ENCODE assay signal across 11 mouse cellular contexts in genomic region chr8:94702156-94702555, GRCm38 (mm10). TPM values are rescaled to one million over a fixed set of nuclear protein-coding genes. Genes with fewer than 3 reads are reported as not detected.
DNase-seq lines count a peak whose midpoint lies in the region; ATAC-seq and TF ChIP-seq lines count a peak whose summit lies in the region.
"Had no signal": no experiment of that assay in that cellular context is flagged by ENCODE, and none has a peak within 500 bp of the region (broad histone marks: within the 10 kb centered on the region; RNA-seq: fewer than 3 reads in every experiment).

No protein-coding gene starts in this region.

- TF ChIP-seq EP300 in stomach, postnatal 0 days (optimal IDR thresholded peaks at IDR 0.05), result no peak
- no peak for TF ChIP-seq EP300 in liver, embryonic 14.5 days (IDR thresholded peaks at IDR 0.05; ENCODE audit: low read depth)

- no peak overlapping the region for H3K9ac ChIP-seq in heart, embryonic 11.5 days (ENCODE audit: low read depth, low read length)
- no peak overlapping the region for H3K9ac ChIP-seq in stomach, embryonic 14.5 days (replicated peaks; ENCODE audit: low read depth, low read length)
- H3K9ac ChIP-seq in stomach, postnatal 0 days (ENCODE audit: low read length), result no peak overlapping the region
- H3K9ac ChIP-seq in liver, embryonic 14.5 days (replicated peaks), result no peak overlapping the region
- no peak overlapping the region for H3K9ac ChIP-seq in stomach, embryonic 16.5 days (ENCODE audit: low read length)

- peaks cover 9% of the 10 kb centered on the region for H3K27me3 ChIP-seq in heart, embryonic 11.5 days (ENCODE audit: control insufficient read depth, insufficient read depth, low read length)
- no peaks in the 10 kb centered on the region for H3K27me3 ChIP-seq in stomach, embryonic 14.5 days (ENCODE audit: control insufficient read depth, insufficient read depth, low read length)
- H3K27me3 ChIP-seq in stomach, postnatal 0 days (ENCODE audit: control insufficient read depth, insufficient read depth, low read length), result peaks cover under 1% of the 10 kb centered on the region; the same call in 1 of the 2 replicates
- H3K27me3 ChIP-seq in liver, embryonic 14.5 days (ENCODE audit: control insufficient read depth, insufficient read depth, low read length), result peaks cover 5% of the 10 kb centered on the region
- peaks cover 5% of the 10 kb centered on the region; the same call in 1 of the 2 replicates for H3K27me3 ChIP-seq in stomach, embryonic 16.5 days (ENCODE audit: control insufficient read depth, insufficient read depth, low read length)

- WGBS in heart, embryonic 11.5 days (ENCODE audit: insufficient replicate concordance), result 61% methylated on average over 3 of the region's 3 CpGs
- WGBS in stomach, embryonic 14.5 days, result 76% methylated on average over 3 of the region's 3 CpGs
- 69% methylated on average over 3 of the region's 3 CpGs for WGBS in stomach, postnatal 0 days
- 57% methylated on average over 3 of the region's 3 CpGs for WGBS in liver, embryonic 14.5 days (ENCODE audit: insufficient replicate concordance)
- WGBS in stomach, embryonic 16.5 days, result 71% methylated on average over 3 of the region's 3 CpGs

- H3K4me1 ChIP-seq in heart, embryonic 11.5 days (ENCODE audit: control insufficient read depth, insufficient read depth, low read length), result peaks cover 5% of the 10 kb centered on the region
- 0 out of 2 replicates have a peak, but pooled peaks cover 3% of the 10 kb centered on the region for H3K4me1 ChIP-seq in stomach, embryonic 14.5 days (ENCODE audit: control insufficient read depth, insufficient read depth, low read length)
- no peaks in the 10 kb centered on the region for H3K4me1 ChIP-seq in stomach, postnatal 0 days (replicated peaks; ENCODE audit: control insufficient read depth, insufficient read depth)
- peaks cover 0 to 13% of the 10 kb centered on the region in 2 experiments for H3K4me1 ChIP-seq in liver, embryonic 14.5 days (replicated peaks; ENCODE audit: control insufficient read depth in 2 of 2, insufficient read depth in 2 of 2, low read length in 1 of 2)
- peaks cover 7% of the 10 kb centered on the region for H3K4me1 ChIP-seq in stomach, embryonic 16.5 days (ENCODE audit: control insufficient read depth, insufficient read depth, low read length)

- DNase-seq in heart, adult 8-10 months (ENCODE audit: low spot score), result no peak
- DNase-seq in stomach, postnatal 0 days (ENCODE audit: low spot score), result no peak
- no peak for DNase-seq in liver, embryonic 14.5 days (ENCODE audit: low read depth in 3 of 3, low spot score in 3 of 3)
- no peak for DNase-seq in left cerebral cortex, adult 9 months (ENCODE audit: low spot score in 2 of 2)
- no peak for DNase-seq in cerebellum, postnatal 4 days (ENCODE audit: low spot score in 2 of 2)

- peak overlapping the region; percentile 57 for H3K4me3 ChIP-seq in heart, embryonic 11.5 days (ENCODE audit: low read depth, low read length)
- H3K4me3 ChIP-seq in stomach, embryonic 14.5 days (ENCODE audit: low read depth, low read length), result no peak overlapping the region
- no peak overlapping the region for H3K4me3 ChIP-seq in stomach, postnatal 0 days (ENCODE audit: low read depth, low read length)
- peak overlapping the region in 1 of 2 experiments; percentile 64; a peak in 1 of 4 replicates for H3K4me3 ChIP-seq in liver, embryonic 14.5 days (ENCODE audit: insufficient read depth in 1 of 2, low read depth in 2 of 2, low read length in 2 of 2)
- no peak overlapping the region for H3K4me3 ChIP-seq in stomach, embryonic 16.5 days (replicated peaks; ENCODE audit: low read length)

- ATAC-seq in heart, embryonic 11.5 days (replicated peaks; ENCODE audit: insufficient number of reproducible peaks, low FRiP score, low TSS enrichment), result no peak
- ATAC-seq in stomach, embryonic 14.5 days (ENCODE audit: insufficient number of reproducible peaks, insufficient read depth, low FRiP score, low read depth), result no peak
- no peak for ATAC-seq in stomach, postnatal 0 days (ENCODE audit: low FRiP score, low TSS enrichment)
- no peak for ATAC-seq in liver, embryonic 14.5 days (ENCODE audit: insufficient read depth)
- no peak for ATAC-seq in stomach, embryonic 16.5 days (ENCODE audit: insufficient read depth, low FRiP score)

- H3K27ac ChIP-seq in heart, embryonic 11.5 days (ENCODE audit: low read depth, low read length), result no peak overlapping the region
- H3K27ac ChIP-seq in stomach, embryonic 14.5 days (ENCODE audit: low read length), result no peak overlapping the region
- H3K27ac ChIP-seq in stomach, postnatal 0 days (replicated peaks), result no peak overlapping the region
- H3K27ac ChIP-seq in liver, embryonic 14.5 days, result no peak overlapping the region
- no peak overlapping the region for H3K27ac ChIP-seq in stomach, embryonic 16.5 days (ENCODE audit: low read length)

- H3K4me2 ChIP-seq in heart, embryonic 11.5 days, result peak overlapping the region; percentile 67
- H3K4me2 ChIP-seq in stomach, embryonic 14.5 days (replicated peaks; ENCODE audit: low read depth, low read length), result peak overlapping the region; percentile 51; the same call in 1 of the 2 replicates
- H3K4me2 ChIP-seq in stomach, postnatal 0 days (replicated peaks; ENCODE audit: low read depth), result no peak overlapping the region
- peak overlapping the region; percentile 82 for H3K4me2 ChIP-seq in liver, embryonic 14.5 days (ENCODE audit: low read depth)
- peak overlapping the region; percentile 83; the same call in 1 of the 2 replicates for H3K4me2 ChIP-seq in stomach, embryonic 16.5 days (ENCODE audit: low read depth, low read length)

- no peak for TF ChIP-seq CTCF in stomach, postnatal 0 days (IDR thresholded peaks at IDR 0.05; ENCODE audit: low read depth)
- TF ChIP-seq CTCF in liver, embryonic 14.5 days (IDR thresholded peaks at IDR 0.05; ENCODE audit: low read depth), result no peak

- no peaks in the 10 kb centered on the region for H3K9me3 ChIP-seq in heart, embryonic 11.5 days (replicated peaks; ENCODE audit: control insufficient read depth, low read length)
- no peaks in the 10 kb centered on the region for H3K9me3 ChIP-seq in stomach, embryonic 14.5 days (ENCODE audit: control insufficient read depth, low read depth, low read length)
- H3K9me3 ChIP-seq in stomach, postnatal 0 days (ENCODE audit: control insufficient read depth, low read length), result no peaks in the 10 kb centered on the region
- H3K9me3 ChIP-seq in liver, embryonic 14.5 days (ENCODE audit: control insufficient read depth, low read length), result no peaks in the 10 kb centered on the region
- H3K9me3 ChIP-seq in stomach, embryonic 16.5 days (replicated peaks; ENCODE audit: control insufficient read depth, low read length), result no peaks in the 10 kb centered on the region

- no peaks in the 10 kb centered on the region for H3K36me3 ChIP-seq in heart, embryonic 11.5 days (ENCODE audit: control insufficient read depth, insufficient read depth, low read length)
- H3K36me3 ChIP-seq in stomach, embryonic 14.5 days (ENCODE audit: control insufficient read depth, insufficient read depth, low read length), result no peaks in the 10 kb centered on the region
- no peaks in the 10 kb centered on the region for H3K36me3 ChIP-seq in stomach, postnatal 0 days (ENCODE audit: control insufficient read depth, insufficient read depth, low read length)
- H3K36me3 ChIP-seq in liver, embryonic 14.5 days (replicated peaks; ENCODE audit: control insufficient read depth, insufficient read depth, low read depth), result no peaks in the 10 kb centered on the region
- H3K36me3 ChIP-seq in stomach, embryonic 16.5 days (ENCODE audit: control insufficient read depth, insufficient read depth, low read length), result no peaks in the 10 kb centered on the region

RNA-seq across cellular contexts. Expression of gene Pllp, which starts 6.1 kb away (rescaled TPM):
- polyA plus RNA-seq in heart, embryonic 11.5 days (2014; fragmentation: Nextera tagmentation; extraction: Ambion mirVana), result not detected in 2 replicates
- total RNA-seq in heart, adult 8-10 months (2022), result under 1 TPM in 2 of 4 experiments, not detected in 2; 0.63 to 0.69 TPM
- polyA plus RNA-seq in stomach, embryonic 14.5 days (2014; fragmentation: Nextera tagmentation; extraction: Ambion mirVana), result 65.6 and 70.4 TPM in 2 replicates
- 164 and 188 TPM in 2 replicates for polyA plus RNA-seq in stomach, postnatal 0 days (2015; fragmentation: Nextera tagmentation; extraction: Ambion mirVana)
- 0.36 and 0.52 TPM in 2 replicates for polyA plus RNA-seq in liver, embryonic 14.5 days (2012; rRNA removed)
- 0.85 TPM in 2 replicates for polyA plus RNA-seq in liver, embryonic 14.5 days (2014; fragmentation: Nextera tagmentation; extraction: Ambion mirVana)
- polyA plus RNA-seq in stomach, embryonic 16.5 days (2015; fragmentation: Nextera tagmentation; extraction: Ambion mirVana), result 125 and 188 TPM in 2 replicates

RNA-seq across cellular contexts. Expression of gene Arl2bp, which starts 35.8 kb away (rescaled TPM):
- polyA plus RNA-seq in heart, embryonic 11.5 days (2014; fragmentation: Nextera tagmentation; extraction: Ambion mirVana), result 44.2 and 65.2 TPM in 2 replicates
- total RNA-seq in heart, adult 8-10 months (2022), result 100 to 1,000 TPM in 2 of 4 experiments, 10 to 100 TPM in 2; 83.0 to 101 (median 92.4) TPM
- 49.7 and 60.6 TPM in 2 replicates for polyA plus RNA-seq in stomach, embryonic 14.5 days (2014; fragmentation: Nextera tagmentation; extraction: Ambion mirVana)
- 91.2 and 94.2 TPM in 2 replicates for polyA plus RNA-seq in stomach, postnatal 0 days (2015; fragmentation: Nextera tagmentation; extraction: Ambion mirVana)
- 18.2 and 18.6 TPM in 2 replicates for polyA plus RNA-seq in liver, embryonic 14.5 days (2012; rRNA removed)
- 11.2 and 12.8 TPM in 2 replicates for polyA plus RNA-seq in liver, embryonic 14.5 days (2014; fragmentation: Nextera tagmentation; extraction: Ambion mirVana)
- 112 and 113 TPM in 2 replicates for polyA plus RNA-seq in stomach, embryonic 16.5 days (2015; fragmentation: Nextera tagmentation; extraction: Ambion mirVana)

RNA-seq across cellular contexts. Expression of gene Ccl22, which starts 43.2 kb away (rescaled TPM):
- polyA plus RNA-seq in heart, embryonic 11.5 days (2014; fragmentation: Nextera tagmentation; extraction: Ambion mirVana), result not detected in 2 replicates
- not detected for total RNA-seq in heart, adult 8-10 months (2022)
- not detected in 2 replicates for polyA plus RNA-seq in stomach, embryonic 14.5 days (2014; fragmentation: Nextera tagmentation; extraction: Ambion mirVana)
- polyA plus RNA-seq in stomach, postnatal 0 days (2015; fragmentation: Nextera tagmentation; extraction: Ambion mirVana), result 0.06 TPM in 1 of 2 replicates, not detected in the other
- 0.17 and 0.19 TPM in 2 replicates for polyA plus RNA-seq in liver, embryonic 14.5 days (2012; rRNA removed)
- polyA plus RNA-seq in liver, embryonic 14.5 days (2014; fragmentation: Nextera tagmentation; extraction: Ambion mirVana), result 0.22 and 0.45 TPM in 2 replicates
- polyA plus RNA-seq in stomach, embryonic 16.5 days (2015; fragmentation: Nextera tagmentation; extraction: Ambion mirVana), result not detected in 2 replicates
- total RNA-seq: layer of hippocampus, postnatal 10 days; neutrophil, adult 5-6 weeks had no signal
- polyA plus RNA-seq: intestine, embryonic 14.5 days had no signal

Comparison
In these comparisons a context has a peak if more than half of its experiments do, and no peak if none do; other contexts are left out.
1. RNA of gene Pllp, which starts 6.1 kb away (polyA plus RNA-seq): 164 to 188 TPM in stomach, postnatal 0 days, 125 to 188 TPM in stomach, embryonic 16.5 days and 65.6 to 70.4 TPM in stomach, embryonic 14.5 days; 0.36 to 0.85 TPM in liver, embryonic 14.5 days and not detected in heart, embryonic 11.5 days; every median in the first group is over 10 times any median in the second.